Mouse (Mus musculus) adrenal gland, adult 18-20 months (tissue): ENCODE results near the gene Asic2. TPM values are rescaled to one million over a fixed set of nuclear protein-coding genes. Genes with fewer than 3 reads are reported as not detected.

Experiments
- DNase-seq, 2 experiments: peaks; one replicate each; pipeline ENCODE4 v3.0.0; 2021 to 2022; ENCODE audit warnings: low spot score in 2 of 2
- total RNA-seq, 2 experiments: library from RNA; stranded (reverse); gene quantifications; 1 replicate in 1 of 2; 2 replicates in 1 of 2; pipeline ENCODE4 v1.2.3; 2021

Asic2 gene
- total RNA-seq, 2 experiments from 2014 or later, result 2.5 to 3.2 TPM

DNA sequence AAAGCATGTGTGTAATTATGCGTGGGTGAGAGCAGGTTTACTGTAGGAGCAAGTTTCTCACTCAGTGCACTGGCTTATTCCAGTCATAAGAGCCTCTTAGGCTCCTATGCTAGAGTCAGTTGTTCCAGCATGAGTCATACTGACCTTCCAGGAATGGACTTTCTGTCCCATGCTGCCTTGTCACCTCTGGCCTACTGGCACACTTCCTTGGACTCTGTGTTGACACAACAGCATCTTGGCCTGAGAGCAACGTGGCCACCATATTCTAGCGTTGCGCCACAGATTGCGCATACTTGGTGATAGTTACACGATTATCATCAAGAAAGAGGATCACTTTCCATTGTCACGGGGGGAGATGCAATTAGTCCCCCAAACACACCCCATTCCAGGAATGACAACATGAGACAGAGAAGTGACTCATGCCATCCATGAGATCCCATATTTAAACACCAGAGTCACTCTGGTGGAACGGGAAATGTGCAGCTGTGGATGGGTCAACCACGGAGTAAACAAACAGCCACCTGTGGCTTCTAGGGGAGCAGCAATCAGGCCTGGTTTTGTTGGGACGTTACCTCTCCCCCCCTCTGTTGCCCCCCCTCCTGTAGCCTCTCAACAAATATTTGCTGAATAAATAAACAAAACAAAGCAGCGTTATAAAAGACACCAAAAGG is 1019.1 kb downstream of the Asic2 start:
- DNase-seq, result peak; percentile 12 to 32

DNA sequence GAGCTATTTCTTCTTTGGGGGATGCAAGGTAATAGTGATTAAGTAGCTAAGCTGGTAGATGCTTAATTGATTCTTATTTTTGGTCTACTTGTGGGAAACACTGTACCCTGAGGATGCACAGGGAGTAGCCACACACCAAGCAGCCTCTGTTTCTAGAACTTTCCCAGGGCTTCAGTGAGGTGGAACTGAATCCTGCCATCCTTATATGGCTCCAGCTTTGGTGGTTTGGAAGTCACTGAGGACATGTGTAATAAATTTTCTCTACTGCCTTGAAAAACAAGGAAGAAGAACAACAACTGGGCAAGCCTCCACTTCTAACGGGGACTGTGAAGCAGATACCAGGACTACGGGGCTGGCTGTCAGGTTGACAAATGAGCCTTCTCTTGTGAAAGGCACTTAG is 1020.2 kb downstream of the Asic2 start:
- DNase-seq, result no peak

- DNase-seq, result no peak
Measured at GRCm38 (mm10) chr11:80946163-80946562, 1022.1 kb downstream of the Asic2 start.

DNA sequence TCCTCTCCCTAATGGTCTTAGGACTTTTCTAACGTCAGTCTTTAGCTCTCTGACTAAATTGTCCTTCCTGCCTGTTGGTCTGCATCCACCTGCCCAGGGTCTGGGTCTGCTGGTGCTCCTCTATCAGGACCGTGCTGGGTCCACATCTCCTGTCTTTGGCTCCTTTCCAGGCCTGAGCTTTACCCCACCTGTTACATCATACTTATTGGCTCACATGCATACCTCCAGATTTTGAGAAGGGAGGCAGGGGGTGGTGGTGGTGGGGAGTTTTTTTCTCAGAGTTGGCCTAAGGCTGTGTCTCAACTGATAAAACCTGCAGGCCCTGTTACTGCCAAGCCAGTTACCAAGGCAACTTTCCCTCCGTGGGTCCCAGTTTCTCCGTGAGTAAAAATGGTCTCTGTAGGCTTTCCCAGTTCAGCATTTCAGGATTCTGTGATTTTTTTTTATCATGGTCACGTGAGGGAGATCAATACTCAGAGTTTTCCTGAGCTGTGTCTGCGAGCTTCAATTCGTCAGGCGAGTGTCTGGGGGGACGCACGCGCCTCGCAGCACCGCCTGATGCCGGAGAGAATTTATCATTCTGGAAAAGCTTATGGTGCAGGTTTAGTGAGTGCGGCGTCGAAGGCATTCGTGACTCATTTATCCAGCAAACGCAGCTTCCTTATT is 1044.8 kb downstream of the Asic2 start:
- DNase-seq, result no peak

- DNase-seq, result no peak
Measured at GRCm38 (mm10) chr11:80918332-80918731, 1049.9 kb downstream of the Asic2 start.

- DNase-seq, result no peak
Measured at GRCm38 (mm10) chr11:80917688-80918087, 1050.6 kb downstream of the Asic2 start.

GRCm38 (mm10) chr11:80913408-80914024 is 1054.7 kb downstream of the Asic2 start:
- no peak for DNase-seq

GRCm38 (mm10) chr11:80912721-80913120 is 1055.5 kb downstream of the Asic2 start:
- no peak for DNase-seq

GRCm38 (mm10) chr11:80907820-80908219 is 1060.4 kb downstream of the Asic2 start:
- no peak for DNase-seq

GRCm38 (mm10) chr11:80906456-80906855 is 1061.8 kb downstream of the Asic2 start:
- peak; percentile 68 to 75 for DNase-seq

- DNase-seq, result no peak
Measured at GRCm38 (mm10) chr11:80904559-80904958, 1063.7 kb downstream of the Asic2 start.

- DNase-seq, result no peak
Measured at GRCm38 (mm10) chr11:80903426-80903825, 1064.8 kb downstream of the Asic2 start.

DNA sequence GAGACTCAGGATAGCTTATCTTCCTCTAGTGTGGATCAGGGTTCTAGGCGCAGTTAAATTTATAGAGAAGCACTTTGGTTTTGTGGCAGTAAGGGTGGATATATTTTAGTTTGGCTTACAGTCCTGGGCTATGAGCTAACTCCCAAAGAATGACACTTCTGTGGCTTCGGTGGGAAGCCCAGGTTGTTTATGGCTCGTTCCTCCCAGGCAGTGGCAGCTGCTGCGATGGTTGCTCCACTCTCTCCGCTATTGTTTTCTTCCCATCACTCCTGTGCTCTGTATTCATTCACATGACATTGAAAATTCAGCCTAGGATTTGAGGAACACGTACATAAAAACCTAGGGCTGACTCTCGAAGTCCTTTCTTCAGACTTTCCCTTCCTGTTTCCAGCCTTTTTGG is 1065.6 kb downstream of the Asic2 start:
- no peak for DNase-seq

DNA sequence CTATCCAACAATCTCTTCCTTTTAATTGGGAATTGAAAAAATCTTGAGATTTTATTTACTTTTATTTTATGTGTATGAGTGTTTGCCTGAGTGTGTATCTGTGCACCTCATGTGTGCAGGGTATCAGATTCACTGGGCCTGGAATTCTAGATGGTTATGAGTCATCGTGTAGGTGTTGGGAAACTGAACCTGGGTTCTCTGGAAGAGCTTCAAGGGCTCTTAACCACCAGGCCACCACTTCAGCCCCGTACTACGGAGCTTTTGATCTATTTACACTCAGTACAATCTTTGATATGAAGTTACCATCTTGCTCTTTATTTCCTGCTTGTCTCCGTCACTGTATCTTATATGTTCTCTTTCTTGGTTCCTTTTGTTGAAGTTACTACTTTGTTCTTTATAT is 1067.7 kb downstream of the Asic2 start:
- DNase-seq, result no peak

- no peak for DNase-seq
Measured at GRCm38 (mm10) chr11:80895853-80896252, 1072.4 kb downstream of the Asic2 start.

DNA sequence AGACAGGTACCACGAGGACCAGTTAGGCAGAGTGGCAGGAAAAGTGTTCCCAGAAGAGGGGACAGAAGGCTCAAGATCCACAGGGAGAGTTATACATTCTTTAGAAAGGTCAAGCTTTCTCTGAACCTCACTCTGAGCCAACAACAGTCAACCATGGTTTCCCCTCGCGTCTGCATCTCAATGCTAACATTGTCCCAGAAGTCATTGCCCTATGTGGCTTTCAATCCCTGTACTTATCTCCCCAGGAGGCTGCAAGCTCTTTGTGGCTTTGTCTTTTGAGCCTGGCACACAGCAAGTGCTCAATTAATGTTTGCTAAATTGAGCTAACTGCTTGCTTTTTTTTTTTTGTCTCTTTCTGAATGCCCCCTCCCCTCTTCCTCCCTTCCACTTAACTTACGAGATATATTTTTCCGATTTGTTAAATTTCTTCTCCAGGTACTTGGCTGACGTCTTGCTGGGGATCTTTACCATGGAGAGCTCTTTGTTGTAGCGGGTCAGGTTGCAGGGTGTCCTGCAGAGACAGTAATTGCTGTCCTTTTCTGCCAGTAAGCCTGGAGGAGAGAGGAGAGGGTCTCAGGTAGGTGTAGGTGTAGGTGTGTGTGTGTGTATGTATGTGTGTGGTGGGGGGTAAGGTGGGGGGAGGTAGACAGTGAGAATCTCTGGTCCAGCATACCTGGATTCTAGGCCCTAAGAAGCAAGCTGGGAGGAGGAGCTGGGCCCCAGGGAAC is 1078.8 kb downstream of the Asic2 start:
- DNase-seq, result no peak

DNA sequence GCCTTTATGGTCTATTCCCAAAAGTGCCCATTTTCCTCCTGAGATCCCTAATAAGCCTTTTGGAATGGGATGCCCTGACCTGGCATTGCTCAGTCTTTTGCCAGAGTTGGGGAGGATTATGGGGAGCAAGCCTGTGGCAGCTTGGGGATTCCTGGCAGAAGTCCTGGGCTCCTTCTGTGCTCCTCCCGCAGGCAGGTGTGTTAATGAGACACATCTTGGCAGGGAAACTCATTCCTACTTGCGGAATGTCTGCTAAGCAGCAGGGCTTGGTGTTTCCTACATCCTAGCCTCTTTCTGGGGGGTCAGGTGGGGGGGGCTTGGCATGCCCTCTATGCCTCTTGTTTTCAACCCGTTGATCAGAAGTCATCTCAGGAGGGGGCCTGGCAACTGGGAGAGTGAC is 1081.2 kb downstream of the Asic2 start:
- DNase-seq, result no peak

DNA sequence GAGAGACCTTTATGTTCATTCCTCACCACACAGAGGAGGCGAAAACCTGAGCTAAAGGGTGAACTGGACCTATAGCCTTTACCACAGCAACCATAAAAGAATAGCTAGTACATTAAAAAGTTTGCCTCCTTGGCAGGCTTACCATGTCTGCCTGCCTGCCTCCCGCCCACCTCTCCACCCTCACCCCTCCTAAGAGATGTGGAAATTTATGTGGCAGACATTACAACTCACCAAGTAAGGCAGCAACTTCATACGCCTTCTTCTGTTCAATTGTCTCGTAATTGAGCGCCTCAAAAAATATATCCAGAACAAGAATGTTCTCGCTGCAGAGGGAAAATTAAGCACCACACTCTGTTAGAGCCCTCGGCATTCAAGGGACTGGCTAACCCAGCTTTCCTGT is 1081.9 kb downstream of the Asic2 start:
- no peak for DNase-seq

GRCm38 (mm10) chr11:80884521-80885231 is 1083.6 kb downstream of the Asic2 start:
- no peak for DNase-seq

DNA sequence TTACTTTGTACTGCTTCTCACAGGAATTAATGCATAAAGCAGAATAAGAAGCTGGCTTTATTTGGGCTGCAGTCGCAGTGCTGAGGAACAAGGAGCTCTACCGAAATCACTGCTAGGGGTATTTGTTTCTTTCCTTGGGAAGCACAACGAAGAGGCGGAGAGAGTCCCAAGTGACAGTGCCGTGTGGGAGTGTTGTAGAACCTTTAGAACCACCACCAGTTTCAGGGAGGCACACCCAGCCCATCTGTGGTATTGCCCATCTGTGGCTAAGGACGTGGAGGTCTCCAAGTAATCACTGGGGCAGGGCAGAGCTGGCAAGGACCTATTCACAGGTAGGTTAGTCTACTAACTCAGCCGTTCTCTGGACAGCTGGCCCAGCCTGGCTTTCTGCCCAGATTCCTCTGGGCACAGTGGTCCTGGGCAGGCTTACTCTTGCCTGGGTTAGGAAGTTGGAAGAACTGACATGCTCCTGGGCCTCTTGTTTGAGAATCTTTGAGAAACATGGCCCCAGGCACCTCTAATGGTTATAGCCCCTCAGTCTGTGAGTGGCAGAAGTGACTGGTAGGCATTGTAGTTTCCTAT is 1085.9 kb downstream of the Asic2 start:
- DNase-seq, result no peak

DNA sequence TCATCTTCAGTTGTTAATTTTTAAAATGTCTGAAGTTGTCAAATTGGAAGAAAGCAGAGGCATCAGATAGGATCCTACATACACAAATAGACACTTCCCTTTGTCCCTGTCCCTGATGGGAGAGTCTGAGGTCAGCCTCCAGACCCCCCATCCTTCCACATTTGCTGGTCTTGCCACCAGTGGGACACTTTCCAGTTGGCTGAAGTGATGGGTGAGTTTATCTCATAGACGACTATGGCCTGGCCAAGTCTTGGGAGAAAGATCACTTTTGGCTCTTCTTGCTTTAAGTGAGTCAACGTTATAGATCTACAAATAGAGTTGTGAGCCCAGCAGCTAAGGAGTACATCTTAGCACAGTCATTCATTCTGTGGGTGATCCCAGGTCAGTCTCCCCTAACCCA is 1090.2 kb downstream of the Asic2 start:
- DNase-seq, result no peak
